Mouse (Mus musculus) neural tube, embryonic 14.5 days (tissue): Measurements from ENCODE around the gene Clybl. TPM values are rescaled to one million over a fixed set of nuclear protein-coding genes. Genes with fewer than 3 reads are reported as not detected.

Source experiments
- ATAC-seq: fragments of 200-750 bp; cut with Nextera tagmentation; 2 replicates; pipeline ENCODE4 v1.8.0; 2017; ENCODE audit warnings: low read depth, mild to moderate bottlenecking, moderate TSS enrichment, moderate library complexity
- H3K27ac ChIP-seq: fragments of 300-500 bp; sonication (generic); 2 replicates; pipeline ENCODE4 v1.5.1; 2014; ENCODE audit warnings: low read depth, mild to moderate bottlenecking, control low read depth, low read length, moderate library complexity, mixed read lengths
- H3K27me3 ChIP-seq: fragments of 300-500 bp; sonication (generic); 2 replicates; pipeline ENCODE4 v1.6.1; 2014; ENCODE audit warnings: low read length; ENCODE audit not compliant: control insufficient read depth, insufficient read depth
- H3K36me3 ChIP-seq: fragments of 300-500 bp; sonication (generic); 2 replicates; pipeline ENCODE4 v1.6.1; 2014; ENCODE audit warnings: low read length, mixed read lengths; ENCODE audit not compliant: control insufficient read depth, insufficient read depth
- H3K4me1 ChIP-seq: fragments of 300-500 bp; sonication (generic); 2 replicates; pipeline ENCODE4 v1.6.1; 2014; ENCODE audit warnings: low read length; ENCODE audit not compliant: control insufficient read depth, insufficient read depth
- H3K4me2 ChIP-seq: fragments of 300-500 bp; sonication (generic); 2 replicates; pipeline ENCODE4 v1.6.1; 2014; ENCODE audit warnings: mild to moderate bottlenecking, low read depth, low read length, control low read depth
- H3K4me3 ChIP-seq: fragments of 300-500 bp; sonication (generic); 2 replicates; pipeline ENCODE4 v1.5.1; 2014; ENCODE audit warnings: low read depth, low read length, control low read depth, mixed read lengths
- H3K9ac ChIP-seq: fragments of 300-500 bp; sonication (generic); replicated peaks from 2 replicates; pipeline ENCODE4 v1.6.1; 2014; ENCODE audit warnings: low read depth, mild to moderate bottlenecking, control low read depth, low read length, mixed read lengths
- H3K9me3 ChIP-seq: fragments of 300-500 bp; sonication (generic); 2 replicates; pipeline ENCODE4 v1.6.1; 2016; ENCODE audit warnings: low read length; ENCODE audit not compliant: control insufficient read depth
- WGBS: fragments of 180-500 bp; shearing (Covaris S2); extraction: QIAGEN DNeasy Blood & Tissue Kit; methylation state at CpG from one replicate; pipeline ENCODE4 v1.1.7; 2014; 5-methylcytosine and 5-hydroxymethylcytosine counted together
- polyA plus RNA-seq: library from polyadenylated mRNA; unstranded; fragments of >200 nt; fragmentation: Nextera tagmentation; extraction: Ambion mirVana; gene quantifications from 2 replicates; pipeline ENCODE4 v1.2.1, GENCODE M21; 2014

Gene Clybl
- polyA plus RNA-seq, 1 experiment from 2014 or later: 9.1 TPM

DNA sequence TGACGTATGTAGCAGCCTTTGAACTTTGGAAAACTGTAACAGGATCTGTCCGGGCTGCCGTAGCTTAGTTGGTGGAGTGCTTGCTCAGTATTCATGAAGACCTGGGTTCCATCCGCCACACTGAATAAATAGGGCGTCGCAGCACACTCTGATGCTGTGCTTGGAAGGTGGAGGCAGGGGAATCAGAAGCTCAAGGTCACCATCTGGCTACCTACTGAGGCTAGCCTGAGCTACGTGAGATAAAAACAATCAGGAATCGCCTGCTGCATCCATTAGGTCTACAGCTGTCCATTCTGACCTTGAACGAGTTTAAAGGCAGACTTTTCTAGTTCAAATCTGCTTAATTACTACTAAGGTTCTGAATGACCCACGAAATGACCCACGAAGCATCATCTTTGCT lies 118.8 kb downstream of the Clybl start:
- H3K4me1 ChIP-seq: peaks cover 5% of the 10 kb centered on the region; the same call in 1 of the 2 replicates
- no peak overlapping the region for H3K4me2 ChIP-seq
- H3K27me3 ChIP-seq: no peaks in the 10 kb centered on the region
- 85% methylated on average over 11 of the region's 11 CpGs for WGBS
- H3K9ac ChIP-seq: no peak overlapping the region
- no peak overlapping the region for H3K27ac ChIP-seq
- no peaks in the 10 kb centered on the region for H3K36me3 ChIP-seq
- ATAC-seq: no peak
- no peaks in the 10 kb centered on the region for H3K9me3 ChIP-seq
- no peak overlapping the region for H3K4me3 ChIP-seq

DNA sequence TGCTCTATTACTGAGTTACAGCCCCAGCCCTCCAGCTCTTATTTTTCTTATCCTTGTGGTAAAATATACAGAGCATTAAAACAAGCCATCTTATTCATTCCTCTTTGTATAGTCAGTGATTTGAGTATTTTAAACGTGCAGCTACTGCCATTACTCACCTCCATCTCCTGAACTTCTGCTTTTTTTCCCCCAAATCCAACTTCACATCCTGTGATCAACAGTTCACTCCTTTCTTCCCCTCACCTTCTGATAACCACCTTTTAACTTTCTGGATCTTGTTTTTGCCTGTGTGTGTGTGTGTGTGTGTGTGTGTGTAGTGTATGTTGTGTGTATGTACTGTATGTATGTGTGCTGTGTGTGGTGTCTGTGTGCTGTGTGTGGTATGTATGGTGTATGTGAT lies 122.3 kb downstream of the Clybl start:
- no peak overlapping the region for H3K4me2 ChIP-seq
- ATAC-seq: no peak
- H3K27me3 ChIP-seq: no peaks in the 10 kb centered on the region
- no peaks in the 10 kb centered on the region for H3K9me3 ChIP-seq
- no peaks in the 10 kb centered on the region for H3K36me3 ChIP-seq
- H3K27ac ChIP-seq: no peak overlapping the region
- no peaks in the 10 kb centered on the region for H3K4me1 ChIP-seq
- WGBS: 54% methylated on average over 1 of the region's 1 CpGs
- H3K4me3 ChIP-seq: no peak overlapping the region
- no peak overlapping the region for H3K9ac ChIP-seq

DNA sequence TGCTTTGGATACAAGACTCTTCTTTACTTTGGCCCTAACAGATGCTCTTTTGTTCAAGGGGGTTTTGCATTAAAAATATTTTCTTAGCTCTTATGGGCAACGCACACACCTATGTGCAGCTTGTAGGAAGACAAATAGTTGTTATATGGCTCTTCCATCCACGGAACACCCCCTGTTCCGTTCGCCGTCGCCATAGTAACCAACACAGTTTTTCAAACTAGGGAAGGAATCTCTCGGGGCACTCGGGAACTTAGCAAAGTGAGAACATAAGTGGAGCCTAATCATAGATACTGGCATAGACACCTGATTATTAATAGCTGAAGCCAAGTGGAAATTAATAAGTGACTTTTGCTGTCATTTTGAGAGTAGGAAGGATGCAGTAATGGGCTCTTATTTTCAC lies 123.6 kb downstream of the Clybl start:
- H3K9me3 ChIP-seq: no peaks in the 10 kb centered on the region
- peak; percentile 21; the same call in 1 of the 2 replicates for ATAC-seq
- H3K9ac ChIP-seq: no peak overlapping the region
- no peak overlapping the region for H3K4me3 ChIP-seq
- H3K27me3 ChIP-seq: no peaks in the 10 kb centered on the region
- no peak overlapping the region for H3K27ac ChIP-seq
- no peaks in the 10 kb centered on the region for H3K4me1 ChIP-seq
- WGBS: 44% methylated on average over 8 of the region's 8 CpGs
- no peaks in the 10 kb centered on the region for H3K36me3 ChIP-seq
- no peak overlapping the region for H3K4me2 ChIP-seq

DNA sequence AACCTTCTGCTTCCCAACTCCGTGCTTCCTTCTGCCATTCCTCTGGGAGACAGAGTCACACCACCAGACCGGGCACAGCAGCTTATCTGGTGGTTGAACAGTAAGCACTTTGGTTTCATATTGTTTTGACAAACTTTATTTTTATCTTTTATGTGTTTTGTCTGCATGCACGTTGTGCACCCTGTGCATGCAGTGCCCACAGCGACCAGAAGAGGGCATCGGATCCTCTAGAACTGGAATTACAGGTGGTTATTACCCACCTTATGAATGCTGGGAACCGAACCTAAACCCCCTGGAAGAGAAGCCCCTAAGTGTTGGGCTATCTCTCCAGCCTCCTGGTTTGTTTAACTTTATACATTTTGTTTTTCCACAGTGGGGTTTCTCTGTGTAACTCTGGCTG lies 130.9 kb downstream of the Clybl start:
- Histone ChIP-seq H3K4me3 (no peak overlapping the region), H3K27ac (no peak overlapping the region), H3K4me2 (no peak overlapping the region), H3K36me3 (no peaks in the 10 kb centered on the region), H3K9ac (no peak overlapping the region), H3K27me3 (no peaks in the 10 kb centered on the region), H3K9me3 (no peaks in the 10 kb centered on the region), H3K4me1 (no peaks in the 10 kb centered on the region)
- WGBS: 92% methylated on average over 6 of the region's 6 CpGs
- no peak for ATAC-seq

DNA sequence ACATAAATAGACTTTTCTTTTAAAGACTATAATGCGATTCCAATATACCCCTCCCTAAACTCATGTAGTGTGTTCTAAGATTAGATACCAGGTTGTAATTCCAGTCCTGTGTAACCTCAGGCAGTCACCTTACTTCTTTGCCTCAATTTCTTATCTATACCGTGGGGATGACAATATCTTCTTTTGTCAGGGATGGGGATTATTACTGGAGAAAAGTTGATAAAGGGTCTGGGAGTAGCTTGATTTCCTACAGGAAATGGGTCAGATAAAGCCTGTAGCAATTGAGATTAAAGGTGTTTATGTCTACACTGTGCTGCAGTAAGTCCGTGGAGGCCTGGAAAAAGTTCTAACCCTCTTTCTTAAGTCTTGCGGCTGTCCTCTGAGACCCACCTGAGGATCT lies 131.8 kb downstream of the Clybl start:
- no peak overlapping the region for H3K4me3 ChIP-seq
- H3K36me3 ChIP-seq: no peaks in the 10 kb centered on the region
- no peak overlapping the region for H3K4me2 ChIP-seq
- H3K27ac ChIP-seq: no peak overlapping the region
- no peaks in the 10 kb centered on the region for H3K9me3 ChIP-seq
- 93% methylated on average over 4 of the region's 4 CpGs for WGBS
- no peak for ATAC-seq
- no peak overlapping the region for H3K9ac ChIP-seq
- H3K27me3 ChIP-seq: no peaks in the 10 kb centered on the region
- no peaks in the 10 kb centered on the region for H3K4me1 ChIP-seq

DNA sequence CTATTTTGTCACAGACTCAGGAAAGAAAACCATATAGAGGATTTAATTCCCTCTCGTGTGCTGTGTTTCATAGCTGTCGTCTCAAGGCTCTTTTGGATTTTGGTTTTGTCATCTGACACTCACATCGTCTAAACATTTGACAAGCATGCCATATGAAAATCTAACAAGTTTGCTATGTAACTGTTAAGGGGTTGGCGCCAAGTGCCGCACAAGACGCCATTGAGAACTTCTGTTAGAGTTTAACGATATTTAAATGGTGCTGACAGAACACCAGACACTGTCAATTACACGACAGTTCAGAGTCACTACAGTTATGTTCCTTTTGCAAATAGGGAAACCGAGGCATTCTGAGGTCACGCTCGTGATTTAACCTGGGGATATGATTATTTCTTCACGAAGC lies 134.2 kb downstream of the Clybl start:
- ATAC-seq: no peak
- Histone ChIP-seq H3K4me2 (no peak overlapping the region), H3K27ac (no peak overlapping the region), H3K27me3 (no peaks in the 10 kb centered on the region), H3K36me3 (no peaks in the 10 kb centered on the region), H3K4me3 (no peak overlapping the region), H3K9me3 (no peaks in the 10 kb centered on the region), H3K9ac (no peak overlapping the region), H3K4me1 (no peaks in the 10 kb centered on the region)
- 94% methylated on average over 12 of the region's 12 CpGs for WGBS

DNA sequence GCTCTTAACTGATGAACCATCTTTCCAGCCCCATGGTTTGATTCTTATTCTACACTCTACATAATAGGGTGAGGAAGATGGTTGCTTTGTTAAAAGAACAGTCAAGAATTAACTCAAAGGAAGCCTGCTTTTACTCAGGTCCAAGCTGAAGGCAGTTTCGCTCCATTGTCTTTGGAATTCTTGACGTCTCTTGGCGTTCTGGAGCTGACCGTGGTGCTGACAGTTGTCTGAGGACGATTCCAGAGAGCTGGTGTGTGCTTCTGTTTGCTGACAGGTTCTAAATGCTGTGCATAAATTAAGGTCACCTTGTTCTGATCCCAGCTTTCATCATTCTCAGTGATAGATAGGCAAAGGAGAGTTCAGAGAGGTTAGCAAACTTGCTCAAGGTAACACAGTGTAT lies 140.6 kb downstream of the Clybl start:
- H3K27ac ChIP-seq: no peak overlapping the region
- WGBS: 30% methylated on average over 5 of the region's 5 CpGs

DNA sequence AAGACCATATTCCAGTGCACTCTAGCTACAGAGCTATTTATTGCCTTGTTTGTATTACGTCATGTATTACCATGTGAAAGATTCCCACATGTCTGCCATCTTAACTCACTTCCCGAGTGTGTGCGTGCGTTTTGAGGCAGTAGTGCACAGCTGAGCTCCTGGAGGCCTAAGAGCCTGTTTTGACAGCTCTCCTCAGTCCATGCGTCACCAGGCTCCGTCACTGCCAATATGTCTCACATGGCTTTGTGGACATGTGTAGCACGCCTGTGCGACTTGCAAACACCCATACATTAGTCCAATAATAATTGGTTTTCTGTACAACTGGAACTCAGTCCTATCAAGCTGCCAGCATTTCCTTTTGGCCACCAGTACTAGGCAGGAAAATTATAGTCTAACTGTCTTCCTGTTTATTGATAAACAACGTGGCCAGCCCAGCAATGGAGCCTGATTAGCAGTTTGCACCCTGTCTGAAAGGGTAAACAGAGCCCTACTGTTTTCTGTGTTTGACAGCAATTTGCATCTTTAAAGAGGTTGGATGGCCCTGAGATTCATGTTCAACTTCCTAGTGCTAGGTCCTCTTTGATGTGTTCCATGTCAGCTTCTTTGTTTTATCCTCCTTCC lies 142.4 kb downstream of the Clybl start:
- Histone ChIP-seq H3K4me3 (no peak overlapping the region), H3K27ac (no peak overlapping the region), H3K36me3 (no peaks in the 10 kb centered on the region), H3K4me2 (no peak overlapping the region), H3K9ac (no peak overlapping the region), H3K4me1 (no peaks in the 10 kb centered on the region), H3K27me3 (no peaks in the 10 kb centered on the region), H3K9me3 (no peaks in the 10 kb centered on the region)
- no peak for ATAC-seq
- WGBS: 55% methylated on average over 9 of the region's 9 CpGs

More for the DNA sequence above, 140.6 kb downstream of the Clybl start:
- no peaks in the 10 kb centered on the region for H3K4me1 ChIP-seq
- H3K27me3 ChIP-seq: no peaks in the 10 kb centered on the region
- H3K9ac ChIP-seq: no peak overlapping the region
- H3K9me3 ChIP-seq: no peaks in the 10 kb centered on the region
- no peak for ATAC-seq
- H3K4me3 ChIP-seq: no peak overlapping the region
- H3K4me2 ChIP-seq: no peak overlapping the region
- no peaks in the 10 kb centered on the region for H3K36me3 ChIP-seq

DNA sequence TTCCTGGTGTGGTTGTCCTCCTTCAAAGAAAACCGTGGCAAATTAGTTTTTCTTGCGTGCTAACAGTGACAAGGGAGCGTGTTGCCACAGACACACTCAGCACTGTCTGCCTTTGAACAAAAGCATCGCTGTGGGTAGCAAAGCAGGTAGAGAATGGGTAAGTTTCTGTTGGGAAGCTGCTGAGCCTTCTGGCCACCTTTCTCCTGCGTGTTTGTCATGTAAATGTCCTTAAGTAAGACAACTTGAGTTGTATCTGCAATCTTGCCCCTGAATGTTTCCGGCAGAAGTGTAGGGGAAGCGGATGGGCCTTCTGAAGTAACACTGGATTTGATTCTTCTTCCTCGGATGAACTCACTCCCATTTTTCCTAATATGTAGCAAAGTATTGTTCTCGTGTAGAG lies 148.6 kb downstream of the Clybl start:
- ATAC-seq: no peak
- Histone ChIP-seq H3K9me3 (no peaks in the 10 kb centered on the region), H3K27ac (no peak overlapping the region), H3K4me1 (no peaks in the 10 kb centered on the region), H3K4me3 (no peak overlapping the region), H3K36me3 (no peaks in the 10 kb centered on the region), H3K27me3 (no peaks in the 10 kb centered on the region), H3K9ac (no peak overlapping the region), H3K4me2 (no peak overlapping the region)
- 69% methylated on average over 9 of the region's 9 CpGs for WGBS
